Mouse (Mus musculus): ENCODE measurements around the gene Gm42674.

The Gm42674 gene

DNA sequence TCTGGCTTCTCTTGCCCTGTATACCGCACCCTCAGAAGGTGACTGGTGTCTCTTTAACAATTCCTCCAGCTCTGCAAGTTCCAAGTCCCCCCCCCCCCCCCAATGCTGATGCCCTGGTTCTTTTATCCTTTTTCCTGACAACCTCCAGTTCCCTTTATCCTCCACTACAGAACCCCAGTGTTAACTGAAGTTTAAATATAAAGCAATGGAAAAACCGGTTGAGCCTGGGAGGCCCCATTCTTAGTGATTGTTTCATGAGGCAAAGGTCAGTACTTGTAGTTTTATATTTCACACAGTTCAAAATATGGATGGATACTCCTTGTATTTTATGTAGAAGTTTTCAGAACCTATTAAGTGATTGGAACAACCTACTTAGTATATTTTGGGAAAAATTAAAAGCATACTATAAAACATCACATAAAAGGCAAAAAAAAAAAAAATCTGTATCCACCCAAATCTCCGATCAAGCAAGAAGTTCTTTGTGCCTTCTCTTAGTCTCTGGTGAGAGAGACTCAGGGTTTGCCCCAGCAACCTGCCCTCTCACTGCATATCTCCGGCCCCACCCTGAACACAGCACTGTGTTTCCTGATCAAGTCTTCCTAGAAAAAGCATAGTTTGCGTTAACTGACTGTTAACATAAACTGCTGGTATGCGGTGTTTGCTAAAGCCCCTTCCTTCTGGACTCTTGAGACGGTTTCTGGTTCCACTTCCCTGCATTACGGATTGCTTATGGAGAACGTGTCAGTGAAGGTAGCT, 24.7 kb downstream of the Gm42674 start:
- DNase-seq = no peak

DNA sequence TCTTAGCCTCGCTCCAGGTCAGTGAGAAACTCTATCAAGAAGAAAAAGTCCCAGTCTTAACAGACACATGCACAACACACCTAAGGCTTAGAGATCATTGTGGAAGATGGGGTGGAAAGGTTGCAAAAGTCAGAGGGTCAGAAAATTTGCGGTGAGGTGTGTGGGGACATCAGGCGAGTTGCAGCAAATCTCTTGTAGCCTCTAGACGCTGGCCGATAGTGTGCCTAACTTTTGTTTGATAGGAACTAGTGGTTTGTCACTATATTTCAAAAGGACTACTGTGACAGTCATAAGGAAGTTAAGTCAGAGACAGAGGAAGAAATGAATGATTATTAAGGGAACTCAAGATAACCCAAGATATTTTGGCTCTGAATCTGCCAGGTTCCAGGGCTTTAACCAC, 25.7 kb downstream of the Gm42674 start:
- no peak for DNase-seq

DNA sequence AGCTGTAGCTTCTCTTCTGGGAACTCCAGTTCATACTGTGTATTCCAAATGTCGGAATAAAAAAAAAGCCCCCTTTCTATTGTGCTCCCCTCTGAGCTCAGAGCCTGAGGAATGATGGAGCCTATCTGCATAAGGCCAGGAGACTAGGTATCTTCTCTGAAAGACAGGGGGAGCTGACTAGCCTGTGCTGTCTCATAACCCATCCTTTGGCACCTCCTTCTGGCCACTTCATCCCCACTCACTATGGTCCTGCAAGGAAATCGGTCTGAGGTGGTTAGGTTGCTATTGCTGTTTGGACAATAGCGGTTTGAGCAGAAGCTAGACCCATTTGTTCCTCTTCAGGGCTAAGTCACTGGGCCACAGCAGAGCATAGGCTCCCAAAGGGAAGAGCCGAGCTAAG, 26.1 kb downstream of the Gm42674 start:
- DNase-seq = no peak

DNA sequence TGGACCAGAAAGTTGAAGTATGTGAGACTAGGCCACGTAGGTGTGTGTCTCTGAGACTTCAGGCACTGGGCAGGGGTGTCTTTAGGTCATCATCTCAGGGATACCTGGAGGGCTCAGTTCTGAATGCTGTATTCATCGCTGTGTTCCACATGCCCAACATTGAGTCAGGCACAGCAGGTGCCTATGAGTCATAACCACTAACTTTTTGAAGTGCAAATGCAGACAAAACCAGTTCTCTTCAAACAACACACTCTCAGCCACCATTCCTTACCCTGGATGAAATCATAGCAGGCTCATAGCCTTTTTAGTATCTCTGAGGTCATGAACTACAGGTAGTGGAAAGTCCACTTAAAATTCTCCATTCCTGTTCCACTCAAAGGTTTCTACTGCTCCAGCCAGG, 27.6 kb downstream of the Gm42674 start:
- no peak for DNase-seq

DNA sequence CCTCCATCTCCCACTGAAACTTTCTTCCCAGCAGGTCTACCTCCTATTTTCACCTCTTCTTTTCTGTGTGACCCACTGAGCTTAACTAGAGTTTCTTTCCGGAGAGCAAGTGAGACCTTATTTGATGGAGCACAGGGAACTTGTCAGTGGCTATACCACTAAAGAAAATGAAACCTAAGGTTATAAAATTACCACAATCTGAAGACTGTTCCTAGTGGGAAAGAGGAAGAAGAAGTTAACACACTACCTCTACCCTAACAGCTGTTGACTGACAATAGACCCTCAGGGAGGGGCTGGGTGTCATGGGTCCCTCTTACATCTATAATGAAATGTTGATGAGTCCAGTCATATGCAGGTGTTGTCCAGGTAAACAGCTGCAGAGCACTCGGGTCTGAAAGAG, 30.3 kb downstream of the Gm42674 start:
- no peak for DNase-seq

DNA sequence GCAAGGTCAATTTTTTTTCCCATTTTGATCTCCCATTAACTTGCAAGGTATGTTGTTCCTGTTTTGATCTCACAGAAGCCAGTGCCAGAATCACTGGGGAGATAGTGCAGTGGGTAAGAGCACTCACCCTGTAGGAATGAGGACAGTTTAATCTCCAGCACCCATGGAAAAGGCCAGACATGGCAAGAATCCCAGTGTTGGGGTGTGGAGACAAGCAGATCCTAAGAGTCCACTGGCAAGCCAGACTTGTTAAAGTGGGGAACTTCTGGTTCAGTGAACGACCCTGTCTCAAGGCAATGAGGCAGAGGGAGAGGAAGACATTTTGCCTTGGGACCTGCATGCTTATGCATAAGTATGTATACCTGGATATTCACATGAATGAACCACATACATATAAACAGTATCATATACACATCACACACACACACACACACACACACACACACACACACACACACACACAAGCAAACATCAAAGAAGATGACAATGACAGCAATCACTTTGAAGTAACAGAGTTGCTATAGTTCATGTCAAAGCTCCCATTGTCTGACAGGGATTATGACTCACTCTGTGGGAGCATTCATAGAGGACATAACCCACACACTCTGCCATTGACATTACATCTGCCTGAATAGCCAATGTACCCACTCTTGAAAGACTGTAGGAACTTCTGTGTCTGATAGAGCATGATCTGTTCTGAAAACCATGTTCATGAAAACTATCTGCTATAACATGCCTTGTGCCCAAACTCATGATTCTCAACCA, 37.0 kb downstream of the Gm42674 start:
- DNase-seq = no peak

DNA sequence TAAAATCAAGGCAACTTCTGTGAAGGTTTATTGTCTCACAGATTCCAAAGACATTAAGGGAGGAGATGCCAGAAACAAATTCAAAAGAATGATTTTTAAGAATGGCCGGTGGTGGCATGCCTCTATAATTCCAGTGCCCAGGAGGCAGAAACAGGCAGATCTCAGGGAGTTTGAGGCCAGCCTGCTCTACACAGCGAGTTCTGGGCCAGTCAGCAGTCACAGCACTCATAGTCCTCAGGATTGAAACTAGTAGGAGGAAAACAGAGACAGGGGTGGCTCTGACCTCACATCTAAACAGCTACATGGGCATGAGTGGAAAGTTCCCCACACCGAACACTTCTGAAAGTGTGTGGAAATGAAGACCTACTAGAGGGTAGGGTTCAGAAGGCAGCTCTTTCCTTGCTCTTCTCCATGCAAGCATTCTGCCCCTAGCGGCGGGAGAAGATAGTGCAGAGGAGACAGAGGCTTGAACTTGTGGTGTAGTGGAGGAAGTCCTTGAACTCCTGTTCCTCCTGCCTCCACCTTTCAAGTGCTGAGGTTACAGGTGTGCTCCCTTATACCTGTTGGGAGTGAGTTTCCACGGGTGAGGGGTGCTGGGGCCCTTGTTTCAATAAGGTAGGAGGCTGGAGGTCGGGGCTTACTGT, 37.9 kb downstream of the Gm42674 start:
- no peak for DNase-seq

DNA sequence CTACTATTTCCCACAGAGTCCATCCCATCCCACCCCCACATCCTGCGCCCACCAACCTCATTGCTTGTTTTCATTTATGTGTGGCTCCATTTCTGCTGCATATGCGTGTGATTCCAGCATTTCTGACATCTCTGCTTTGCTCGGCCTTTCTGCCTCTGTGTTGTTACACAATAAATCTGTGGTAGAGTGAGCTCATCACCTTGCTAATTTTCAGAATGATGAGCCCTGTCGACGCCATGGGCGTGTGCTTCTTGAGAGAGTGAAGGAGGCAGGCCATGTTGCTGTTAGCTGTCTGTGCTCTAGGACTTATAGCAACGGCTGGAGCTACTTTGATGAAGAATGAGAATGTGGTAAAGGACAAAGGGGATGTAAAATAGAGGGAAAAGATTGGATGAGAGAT, 39.3 kb downstream of the Gm42674 start:
- DNase-seq = no peak

DNA sequence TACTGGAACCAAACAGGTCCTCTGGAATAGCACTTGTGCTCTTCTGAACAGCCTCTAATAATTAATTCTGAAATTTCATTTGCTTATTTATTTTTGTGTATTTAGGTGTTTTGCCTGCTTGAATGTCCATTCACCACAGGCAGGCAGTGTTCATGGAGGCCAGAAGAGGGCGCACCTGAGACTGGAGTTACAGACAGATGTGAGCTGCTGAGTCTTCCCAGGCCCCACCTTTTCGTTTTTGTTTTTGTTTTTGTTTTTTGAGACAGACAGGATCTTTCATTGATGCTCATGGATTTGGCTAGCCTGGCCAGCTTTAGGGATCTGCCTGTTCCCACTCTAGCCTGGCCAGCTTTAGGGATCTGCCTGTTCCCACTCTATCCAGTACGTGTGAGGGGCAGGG, 42.5 kb downstream of the Gm42674 start:
- peak; percentile 41 for DNase-seq

DNA sequence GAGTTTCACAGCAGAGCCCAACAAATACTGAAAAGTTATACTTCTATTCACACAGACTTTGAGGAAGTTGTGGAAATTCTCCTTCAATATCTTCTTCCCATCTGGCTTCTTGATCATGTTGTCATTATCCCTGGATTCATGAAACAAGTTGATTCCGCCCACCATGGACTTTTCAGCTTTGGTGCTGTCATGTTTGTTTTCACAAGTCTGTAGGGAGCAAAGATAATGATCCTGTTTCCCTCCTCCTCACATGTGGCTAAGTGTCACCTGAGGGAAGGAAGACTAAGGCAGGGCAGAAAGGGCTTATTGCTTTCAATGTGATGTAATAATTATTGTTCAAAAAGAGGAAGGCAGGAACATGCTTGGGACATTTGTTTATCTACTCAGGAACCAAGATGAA, 45.6 kb downstream of the Gm42674 start:
- DNase-seq = no peak

DNA sequence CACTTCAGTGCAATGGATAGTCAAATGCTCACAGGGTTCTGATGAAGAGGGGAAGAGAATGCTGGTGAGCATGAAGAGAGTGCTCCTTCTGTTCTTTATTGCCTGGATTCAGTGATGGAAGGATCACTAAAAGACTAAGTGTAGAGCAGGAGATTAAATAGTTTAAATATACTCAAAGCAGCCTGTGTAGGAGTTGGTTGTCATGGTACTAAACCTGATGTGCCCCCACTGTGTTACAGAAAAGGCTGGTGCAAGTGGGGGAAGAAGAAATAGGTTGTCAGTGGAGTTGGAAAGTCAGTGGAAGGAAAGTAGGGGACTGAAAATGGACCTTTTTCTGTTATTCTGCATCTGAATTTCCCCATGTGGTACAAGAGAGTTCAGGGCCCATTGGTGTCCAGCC, 47.3 kb downstream of the Gm42674 start:
- peak; percentile 25 for DNase-seq

DNA sequence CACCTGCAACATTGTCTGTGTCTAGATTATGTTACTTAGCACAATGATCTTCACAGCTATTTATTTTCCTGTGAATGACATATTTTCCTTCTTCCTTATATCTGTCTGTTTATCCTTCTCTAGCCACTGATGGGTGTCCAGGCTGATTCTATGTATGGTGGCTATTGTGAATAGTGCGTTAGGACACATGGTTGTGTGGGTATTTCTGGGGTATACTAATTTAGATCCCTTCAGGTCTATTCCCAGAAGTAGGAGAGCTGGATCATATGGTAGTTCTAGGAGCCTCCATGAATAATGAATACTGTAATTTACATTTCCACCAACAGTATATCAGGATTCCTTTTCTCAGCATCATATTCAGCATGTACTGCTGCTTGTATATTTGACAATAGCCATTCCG, 48.1 kb downstream of the Gm42674 start:
- no peak for DNase-seq

DNA sequence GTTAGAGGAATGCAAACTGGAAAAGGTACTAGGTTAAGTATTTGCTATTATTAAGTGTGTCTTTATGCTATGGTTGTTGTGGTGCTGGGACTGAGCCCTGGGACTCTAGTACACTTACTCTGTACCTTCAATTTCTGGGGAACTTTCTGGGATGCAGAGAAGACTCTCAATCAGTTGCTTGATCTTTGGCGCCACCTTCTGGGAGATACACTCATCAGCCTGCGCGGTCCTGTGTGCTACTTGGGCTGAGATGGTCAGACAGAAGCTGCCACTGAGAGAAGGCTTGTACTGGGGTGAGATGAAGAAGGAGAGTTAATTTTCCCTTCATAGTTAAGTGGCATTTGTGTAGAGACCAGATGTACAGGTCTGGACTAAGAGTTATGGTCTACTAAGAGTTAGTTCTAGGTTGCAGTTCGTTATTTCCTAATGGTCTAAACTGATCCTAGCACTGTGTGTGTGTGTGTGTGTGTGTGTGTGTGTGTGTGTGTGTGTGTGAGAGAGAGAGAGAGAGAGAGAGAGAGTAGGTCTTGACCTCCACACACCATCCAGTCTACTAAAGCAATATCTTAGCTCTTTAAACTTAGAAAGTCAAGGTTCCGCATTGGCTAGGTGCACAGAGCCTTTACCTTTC, 51.3 kb downstream of the Gm42674 start:
- DNase-seq = peak; percentile 64

DNA sequence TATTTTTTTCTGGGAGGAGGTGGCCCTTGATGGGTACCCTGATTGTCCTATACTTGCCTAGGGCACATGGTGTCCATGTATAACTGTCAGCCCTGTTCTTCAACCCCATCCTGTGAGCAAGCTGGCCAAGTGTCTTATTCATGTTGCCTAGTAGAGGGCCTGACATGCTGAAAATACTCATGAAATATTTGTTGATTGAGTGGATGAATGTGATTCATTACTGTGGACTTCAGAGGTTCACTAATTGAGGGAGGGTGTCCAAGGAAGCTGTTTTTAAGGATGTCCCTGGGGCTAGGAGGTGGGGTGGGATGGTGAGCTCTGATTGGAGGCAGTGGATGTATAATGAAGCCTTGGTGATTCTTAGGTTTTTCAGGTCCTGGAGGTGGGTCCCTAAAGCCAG, 52.0 kb downstream of the Gm42674 start, which contains the start of gene S100a7a:
S100a7a (plus strand) TSS at position 301 of the 400 bp plus-strand sequence.
- DNase-seq = no peak
